In the genomic region with DNA sequence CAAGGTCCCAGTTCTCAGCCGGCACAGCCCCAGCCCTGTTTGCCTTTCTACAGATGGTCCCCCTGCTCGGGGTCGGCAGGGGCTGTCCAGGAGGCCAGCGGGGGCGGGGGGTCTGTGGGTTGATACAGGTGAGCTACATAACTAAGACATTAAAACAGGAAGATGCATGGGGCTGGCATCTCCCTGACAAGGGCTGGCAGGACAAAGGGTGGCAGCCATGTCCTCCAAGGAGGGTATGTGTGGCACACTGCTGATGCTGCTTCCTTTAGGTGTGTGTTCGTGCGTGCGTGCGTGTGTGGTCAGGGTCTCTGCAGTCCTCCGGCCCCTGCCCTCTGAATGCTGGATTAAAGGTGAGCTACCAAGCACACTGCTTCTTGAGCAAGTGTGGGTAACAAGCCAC, we compare ENCODE assay signal across 28 mouse cellular contexts. TPM values are rescaled to one million over a fixed set of nuclear protein-coding genes. Genes with fewer than 3 reads are reported as not detected.
A peak's percentile ranks its signal among the peaks of the same experiment; 100 is the strongest.
DNase-seq lines count a peak whose midpoint lies in the region; ATAC-seq and TF ChIP-seq lines count a peak whose summit lies in the region.
"Had no signal": no experiment of that assay in that cellular context is flagged by ENCODE, and none has a peak within 500 bp of the region (broad histone marks: within the 10 kb centered on the region; RNA-seq: fewer than 3 reads in every experiment).

No protein-coding gene starts in this region.

- no peak overlapping the region for H3K27ac ChIP-seq in heart, embryonic 13.5 days (replicated peaks)
- peak overlapping the region; percentile 32; the same call in 1 of the 2 replicates for H3K27ac ChIP-seq in left cerebral cortex, adult 2 months
- peak overlapping the region; percentile 62 for H3K27ac ChIP-seq in midbrain, embryonic 15.5 days
- H3K27ac ChIP-seq in gastrocnemius, adult 2 months, result no peak overlapping the region
- H3K27ac ChIP-seq: embryonic facial prominence, embryonic 15.5 days; limb, embryonic 13.5 days; liver, embryonic 13.5 days; stomach, postnatal 0 days had no signal

- H3K9ac ChIP-seq in heart, embryonic 13.5 days, result peak overlapping the region; percentile 19; the same call in 1 of the 2 replicates
- 0 out of 2 replicates have a peak overlapping the region, but pooled peaks have one; percentile 9 for H3K9ac ChIP-seq in midbrain, embryonic 15.5 days
- H3K9ac ChIP-seq: embryonic facial prominence, embryonic 15.5 days; heart, embryonic 12.5 days; limb, embryonic 13.5 days; liver, embryonic 13.5 days had no signal

- peaks cover 37% of the 10 kb centered on the region for H3K4me1 ChIP-seq in heart, embryonic 13.5 days
- H3K4me1 ChIP-seq in midbrain, embryonic 15.5 days, result peaks cover 65% of the 10 kb centered on the region

- ATAC-seq in heart, embryonic 13.5 days (ENCODE audit: extremely low read depth, insufficient number of reproducible peaks, low FRiP score, low TSS enrichment), result no peak
- ATAC-seq in midbrain, embryonic 15.5 days (replicated peaks), result no peak
- ATAC-seq: forebrain, embryonic 14.5 days had no signal

- intact Hi-C loops in heart, postnatal 14 days (cut with DNase I), result loop anchor here (10.0 kb wide), 1 partner anchor 192 kb away; a partner anchor contains a TSS
- intact Hi-C loops in left cerebral cortex, adult 2 months (cut with DNase I), result no loop called here
- intact Hi-C loops in gastrocnemius, adult 2 months (cut with DNase I), result no loop called here

- TF ChIP-seq CTCF in left cerebral cortex, adult 2 months (IDR thresholded peaks at IDR 0.05), result no peak
- TF ChIP-seq CTCF in gastrocnemius, adult 2 months (IDR thresholded peaks at IDR 0.05), result no peak

- peaks cover 53% of the 10 kb centered on the region for H3K36me3 ChIP-seq in heart, embryonic 13.5 days
- peaks cover 6% of the 10 kb centered on the region; the same call in 1 of the 2 replicates for H3K36me3 ChIP-seq in midbrain, embryonic 15.5 days (replicated peaks)

- H3K4me2 ChIP-seq in heart, embryonic 13.5 days, result no peak overlapping the region
- no peak overlapping the region for H3K4me2 ChIP-seq in midbrain, embryonic 15.5 days
- H3K4me2 ChIP-seq: embryonic facial prominence, embryonic 15.5 days; heart, embryonic 12.5 days; limb, embryonic 13.5 days; liver, embryonic 13.5 days had no signal

- H3K9me3 ChIP-seq in heart, embryonic 13.5 days, result no peaks in the 10 kb centered on the region
- no peaks in the 10 kb centered on the region for H3K9me3 ChIP-seq in midbrain, embryonic 15.5 days
- H3K9me3 ChIP-seq: embryonic facial prominence, embryonic 15.5 days; heart, embryonic 12.5 days; limb, embryonic 13.5 days; liver, embryonic 13.5 days had no signal

- 80% methylated on average over 10 of the region's 10 CpGs for WGBS in heart, embryonic 13.5 days
- WGBS in midbrain, embryonic 15.5 days, result 75% methylated on average over 10 of the region's 10 CpGs

- no peak overlapping the region for H3K4me3 ChIP-seq in heart, embryonic 13.5 days
- H3K4me3 ChIP-seq in left cerebral cortex, adult 2 months, result no peak overlapping the region
- no peak overlapping the region for H3K4me3 ChIP-seq in midbrain, embryonic 15.5 days
- H3K4me3 ChIP-seq in gastrocnemius, adult 2 months, result no peak overlapping the region
- H3K4me3 ChIP-seq: embryonic facial prominence, embryonic 15.5 days; heart, embryonic 12.5 days; limb, embryonic 13.5 days; liver, embryonic 13.5 days had no signal

- DNase-seq in heart, postnatal 14 days, result no peak
- no peak for DNase-seq in left cerebral cortex, adult 2 months (ENCODE audit: extremely low spot score in 1 of 2, low spot score in 2 of 2)
- DNase-seq in left cerebral cortex, adult 18-20 months (ENCODE audit: low spot score in 2 of 2), result no peak
- DNase-seq in 3134 (ENCODE audit: extremely low read depth, insufficient read length, low spot score), result peak; percentile 21
- no peak for DNase-seq in gastrocnemius, adult 2 months
- DNase-seq in adrenal gland, adult 18-20 months (ENCODE audit: low spot score in 2 of 2), result no peak
- DNase-seq: adrenal gland, adult 8-10 months; cerebellum, adult 18-20 months; cerebellum, postnatal 36 days; embryo, embryonic 11 days; kidney, adult 11 months; liver, embryonic 13.5 days; lung, adult 2 months; lung, postnatal 14 days; right cerebral cortex, postnatal 14 days; thymus, adult 2 months; thymus, postnatal 4 days had no signal

- no peaks in the 10 kb centered on the region for H3K27me3 ChIP-seq in heart, embryonic 13.5 days (replicated peaks)
- no peaks in the 10 kb centered on the region for H3K27me3 ChIP-seq in midbrain, embryonic 15.5 days (replicated peaks)
- H3K27me3 ChIP-seq: embryonic facial prominence, embryonic 15.5 days; heart, embryonic 12.5 days; limb, embryonic 13.5 days; liver, embryonic 13.5 days had no signal

RNA-seq across cellular contexts. Expression of a gene that starts 6.7 kb away (rescaled TPM):
- 287 and 310 TPM in 2 replicates for polyA plus RNA-seq in heart, embryonic 13.5 days (2015; fragmentation: Nextera tagmentation; extraction: Ambion mirVana)
- 100 to 1,000 TPM; 270 to 283 TPM for total RNA-seq in heart, postnatal 14 days (2021)
- 100 to 1,000 TPM; 215 to 245 TPM for total RNA-seq in left cerebral cortex, adult 2 months (2021)
- 100 to 1,000 TPM; 242 to 270 TPM for total RNA-seq in left cerebral cortex, adult 18-20 months (2021)
- polyA plus RNA-seq in midbrain, embryonic 15.5 days (2015; fragmentation: Nextera tagmentation; extraction: Ambion mirVana), result 365 and 372 TPM in 2 replicates
- 100 to 1,000 TPM; 405 to 424 TPM for total RNA-seq in gastrocnemius, adult 2 months (2021)
- total RNA-seq in adrenal gland, adult 18-20 months (2021), result 100 to 1,000 TPM; 266 to 331 TPM

RNA-seq across cellular contexts. Expression of a gene that starts 40.6 kb away (rescaled TPM):
- polyA plus RNA-seq in heart, embryonic 13.5 days (2015; fragmentation: Nextera tagmentation; extraction: Ambion mirVana), result 0.16 and 0.20 TPM in 2 replicates
- 10 to 100 TPM in 1 of 2 experiments, 1 to 10 TPM in 1; 8.9 to 10.7 TPM for total RNA-seq in heart, postnatal 14 days (2021)
- total RNA-seq in left cerebral cortex, adult 2 months (2021), result under 1 TPM; 0.38 to 0.47 TPM
- total RNA-seq in left cerebral cortex, adult 18-20 months (2021), result under 1 TPM; 0.60 to 0.70 TPM
- polyA plus RNA-seq in midbrain, embryonic 15.5 days (2015; fragmentation: Nextera tagmentation; extraction: Ambion mirVana), result 0.21 and 0.40 TPM in 2 replicates
- total RNA-seq in gastrocnemius, adult 2 months (2021), result 10 to 100 TPM; 30.9 to 84.2 TPM
- 1 to 10 TPM in 1 of 2 experiments, under 1 TPM in 1; 0.60 to 2.2 TPM for total RNA-seq in adrenal gland, adult 18-20 months (2021)
- total RNA-seq: granulocyte monocyte progenitor cell, adult 5-6 weeks; layer of hippocampus, postnatal 10 days; megakaryocyte-erythroid progenitor cell, adult 5-6 weeks; MEL had no signal

Comparison
In these comparisons a context has a peak if more than half of its experiments do, and no peak if none do; other contexts are left out.
1. H3K27ac ChIP-seq: peak in left cerebral cortex, adult 2 months (single experiment) and midbrain, embryonic 15.5 days (single experiment); none in heart, embryonic 13.5 days (single experiment) and gastrocnemius, adult 2 months (single experiment).